Mouse (Mus musculus): ENCODE measurements around the gene Ndrg2. TPM values are rescaled to one million over a fixed set of nuclear protein-coding genes. Genes with fewer than 3 reads are reported as not detected.

Gene Ndrg2
- polyA plus RNA-seq (2012; fragmentation: generic; extraction: Trizol), result under 1 TPM; 0.02 to 0.06 TPM

GRCm38 (mm10) chr14:51913960-51914762 lies at the start of gene Ndrg2:
TSS of gene Ndrg2 (minus strand) at chr14:51914158.

DNA sequence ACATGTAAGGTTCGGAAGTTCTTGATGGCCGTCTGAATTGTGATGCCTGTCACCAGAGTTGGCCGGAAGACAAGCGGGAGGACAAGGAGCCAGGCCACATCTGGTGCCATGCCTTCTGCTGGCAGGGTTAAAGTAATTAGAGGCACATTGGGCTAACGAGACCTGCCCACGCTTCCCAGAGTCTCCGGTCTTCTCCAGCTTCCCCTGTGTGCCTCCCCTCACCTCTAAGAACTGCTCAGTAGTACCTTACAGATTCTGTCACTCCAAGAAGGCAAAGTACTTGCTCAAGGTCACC lies 8.6 kb upstream of the Ndrg2 start, which contains the start of gene Rnase13:
Gene Rnase13, minus strand, starts transcription at position 203 of the 295 bp plus-strand sequence.

GRCm38 (mm10) chr14:51918125-51918524 lies 4.2 kb upstream of the Ndrg2 start, which contains the start of gene Tppp2:
TSS of gene Tppp2 (plus strand) at chr14:51918425.

GRCm38 (mm10) chr14:51892191-51892939 lies 21.6 kb downstream of the Ndrg2 start, which contains the start of gene Slc39a2:
TSS of gene Slc39a2 (plus strand) at chr14:51892889.

DNA sequence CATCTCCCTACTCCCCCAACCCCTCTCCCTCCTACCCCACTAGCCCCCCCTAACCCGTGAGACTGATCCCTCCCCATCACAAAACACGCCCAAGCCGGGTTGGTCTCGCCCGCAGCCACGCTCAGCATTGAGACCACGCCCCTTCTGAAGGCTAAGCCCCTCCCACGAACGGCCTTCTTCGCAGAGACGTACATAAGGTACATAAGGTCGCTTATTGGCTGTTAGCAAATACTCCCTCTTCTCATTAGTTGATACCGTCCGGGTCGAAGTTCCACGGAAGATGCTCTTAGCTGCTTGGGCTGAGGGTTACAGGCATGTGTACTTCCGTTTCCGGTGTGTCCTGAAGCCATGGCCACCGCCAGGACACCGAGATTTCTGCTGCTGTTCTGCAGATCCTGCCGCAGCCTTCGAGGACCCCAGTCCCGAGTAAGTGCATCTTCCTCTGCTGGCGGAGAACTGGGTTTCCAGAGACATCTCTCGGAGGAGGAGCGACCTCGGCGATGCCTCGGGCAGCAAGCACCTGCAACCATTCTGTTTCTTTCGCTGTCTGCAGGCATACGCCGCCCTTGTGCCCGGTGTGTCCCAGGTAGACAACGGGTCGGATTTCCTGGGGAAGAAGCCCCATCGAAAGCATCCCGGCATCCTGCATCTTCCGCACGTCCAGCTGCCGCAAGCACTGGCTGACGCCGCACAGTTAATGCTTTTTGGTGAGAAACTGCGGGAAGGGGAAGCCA lies 29.2 kb downstream of the Ndrg2 start, which contains the start of gene Mettl17:
Gene Mettl17, plus strand, starts transcription at position 245 of the 734 bp plus-strand sequence.

Other genes starting within 250 kb of the Ndrg2 start
- gene Gm17079, start 218.7 kb downstream of the Ndrg2 start, polyA plus RNA-seq (2012; fragmentation: generic; extraction: Trizol), result not detected
- not detected for gene Gm5800, start 197.0 kb downstream of the Ndrg2 start, polyA plus RNA-seq (2012; fragmentation: generic; extraction: Trizol)
- gene Ang4, start 140.6 kb downstream of the Ndrg2 start, polyA plus RNA-seq (2012; fragmentation: generic; extraction: Trizol), result not detected
- gene AY358078, start 114.1 kb downstream of the Ndrg2 start, polyA plus RNA-seq (2012; fragmentation: generic; extraction: Trizol), result not detected
- gene Ear6, start 60.5 kb downstream of the Ndrg2 start, polyA plus RNA-seq (2012; fragmentation: generic; extraction: Trizol), result not detected
- gene Mettl17, start 29.3 kb downstream of the Ndrg2 start, polyA plus RNA-seq (2012; fragmentation: generic; extraction: Trizol), result 10 to 100 TPM in 1 of 2 experiments, 1 to 10 TPM in 1; 8.6 to 20.3 TPM
- under 1 TPM; 0.01 to 0.24 TPM for gene Slc39a2, start 21.3 kb downstream of the Ndrg2 start, polyA plus RNA-seq (2012; fragmentation: generic; extraction: Trizol)
- not detected for gene Tppp2, start 4.3 kb upstream of the Ndrg2 start, polyA plus RNA-seq (2012; fragmentation: generic; extraction: Trizol)
- under 1 TPM in 1 of 2 experiments, not detected in 1; 0.04 TPM for gene Rnase13, start 8.6 kb upstream of the Ndrg2 start, polyA plus RNA-seq (2012; fragmentation: generic; extraction: Trizol)
- gene Arhgef40, start 70.6 kb upstream of the Ndrg2 start, polyA plus RNA-seq (2012; fragmentation: generic; extraction: Trizol), result 10 to 100 TPM; 42.3 to 91.9 TPM
- under 1 TPM; 0.16 to 0.35 TPM for gene Tmem253, start 101.5 kb upstream of the Ndrg2 start, polyA plus RNA-seq (2012; fragmentation: generic; extraction: Trizol)
- 10 to 100 TPM; 13.0 to 22.2 TPM for gene Zfp219, start 106.6 kb upstream of the Ndrg2 start, polyA plus RNA-seq (2012; fragmentation: generic; extraction: Trizol)
- not detected for gene Olfr221, start 128.3 kb upstream of the Ndrg2 start, polyA plus RNA-seq (2012; fragmentation: generic; extraction: Trizol)
- 100 to 1,000 TPM in 1 of 2 experiments, 10 to 100 TPM in 1; 89.0 to 129 TPM for gene Hnrnpc, start 189.9 kb upstream of the Ndrg2 start, polyA plus RNA-seq (2012; fragmentation: generic; extraction: Trizol)
- 1 to 10 TPM; 1.5 to 2.2 TPM for gene Rpgrip1, start 196.5 kb upstream of the Ndrg2 start, polyA plus RNA-seq (2012; fragmentation: generic; extraction: Trizol)

Measured in C3H10T1/2 (cell line).